Mouse (Mus musculus): ENCODE measurements around the gene Spata13. TPM values are rescaled to one million over a fixed set of nuclear protein-coding genes. Genes with fewer than 3 reads are reported as not detected.

Spata13 gene
- total and polyA plus RNA-seq, 2 experiments from 2014 or later, result 13.9 to 50.9 TPM

- peak overlapping the region; percentile 43 for H3K27ac ChIP-seq (ENCODE audit: low read depth)
- TF ChIP-seq EP300 (IDR thresholded peaks at IDR 0.05; ENCODE audit: low read depth) (no peak), CTCF (IDR thresholded peaks at IDR 0.05; ENCODE audit: low read depth) (no peak)
- DNase-seq (ENCODE audit: low spot score), result no peak
- H3K9me3 ChIP-seq (replicated peaks; ENCODE audit: control insufficient read depth, low read length), result no peaks in the 10 kb centered on the region
- H3K9ac ChIP-seq (replicated peaks; ENCODE audit: low read depth, low read length), result no peak overlapping the region
- WGBS, result 50% methylated on average over 7 of the region's 7 CpGs
- H3K4me3 ChIP-seq (ENCODE audit: low read depth, low read length), result no peak overlapping the region
- H3K4me2 ChIP-seq (ENCODE audit: low read depth, low read length), result no peak overlapping the region
- H3K36me3 ChIP-seq (replicated peaks; ENCODE audit: control insufficient read depth, insufficient read depth, low read length), result peaks cover 50% of the 10 kb centered on the region
- peaks cover 24% of the 10 kb centered on the region for H3K4me1 ChIP-seq (ENCODE audit: control insufficient read depth, insufficient read depth)
- no peaks in the 10 kb centered on the region for H3K27me3 ChIP-seq (ENCODE audit: control insufficient read depth, insufficient read depth, low read length)
- ATAC-seq (ENCODE audit: insufficient read depth, low read depth), result no peak
Measured at GRCm38 (mm10) chr14:60762754-60763153, 129.0 kb downstream of the Spata13 start.

DNA sequence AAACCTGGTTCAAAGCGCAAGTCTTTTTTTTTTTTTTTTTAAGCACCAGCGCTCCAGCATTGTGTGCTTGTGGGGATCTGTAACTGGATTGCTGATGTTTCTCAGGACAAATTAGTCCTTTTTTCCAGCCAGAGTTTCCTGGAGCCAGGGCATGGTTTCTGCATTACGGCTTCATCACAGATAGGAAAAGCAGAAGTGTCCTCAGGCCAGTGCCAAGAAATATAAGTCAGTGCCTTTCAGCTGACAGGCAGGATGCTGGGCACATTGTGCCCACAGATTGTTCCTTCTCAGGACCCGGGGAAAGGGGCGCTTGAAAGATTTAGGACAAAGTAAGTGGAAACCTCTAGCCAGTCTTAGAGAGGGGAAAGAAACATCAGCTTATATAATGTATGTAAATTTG lies 129.9 kb downstream of the Spata13 start:
- DNase-seq (ENCODE audit: low spot score) (peak; percentile 20), ATAC-seq (ENCODE audit: insufficient read depth, low read depth) (no peak)
- Histone ChIP-seq H3K9ac (replicated peaks; ENCODE audit: low read depth, low read length) (no peak overlapping the region), H3K9me3 (replicated peaks; ENCODE audit: control insufficient read depth, low read length) (no peaks in the 10 kb centered on the region), H3K4me2 (ENCODE audit: low read depth, low read length) (no peak overlapping the region), H3K27me3 (ENCODE audit: control insufficient read depth, insufficient read depth, low read length) (no peaks in the 10 kb centered on the region), H3K27ac (ENCODE audit: low read depth) (peak overlapping the region; percentile 79; the same call in 1 of the 2 replicates), H3K36me3 (replicated peaks; ENCODE audit: control insufficient read depth, insufficient read depth, low read length) (peaks cover 41% of the 10 kb centered on the region), H3K4me3 (ENCODE audit: low read depth, low read length) (no peak overlapping the region), H3K4me1 (ENCODE audit: control insufficient read depth, insufficient read depth) (peaks cover 24% of the 10 kb centered on the region)
- WGBS, result 59% methylated on average over 5 of the region's 5 CpGs
- TF ChIP-seq CTCF (IDR thresholded peaks at IDR 0.05; ENCODE audit: low read depth), result no peak
- no peak for TF ChIP-seq EP300 (IDR thresholded peaks at IDR 0.05; ENCODE audit: low read depth)

DNA sequence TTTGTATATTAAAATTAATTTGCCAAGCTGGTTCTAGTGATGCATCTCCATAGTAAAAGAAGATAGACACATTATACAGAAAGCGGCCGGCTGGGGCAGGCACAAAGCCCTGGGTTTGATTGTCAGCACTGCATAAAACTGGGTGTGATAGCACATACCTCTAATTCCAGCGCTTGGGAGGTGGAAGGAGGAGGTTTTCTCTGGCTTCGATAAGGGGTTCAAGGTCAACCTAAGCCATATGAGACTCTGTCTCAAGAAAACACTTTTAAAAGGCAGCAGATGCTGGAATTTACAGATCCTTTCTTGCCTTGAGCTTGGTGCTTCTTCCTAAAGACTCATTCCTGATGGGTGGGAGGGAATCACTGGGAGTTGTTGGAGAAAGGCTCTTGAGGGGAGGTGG lies 130.7 kb downstream of the Spata13 start:
- no peak for DNase-seq (ENCODE audit: low spot score)
- Histone ChIP-seq H3K27me3 (ENCODE audit: control insufficient read depth, insufficient read depth, low read length) (no peaks in the 10 kb centered on the region), H3K9me3 (replicated peaks; ENCODE audit: control insufficient read depth, low read length) (no peaks in the 10 kb centered on the region), H3K4me1 (ENCODE audit: control insufficient read depth, insufficient read depth) (peaks cover 24% of the 10 kb centered on the region), H3K27ac (ENCODE audit: low read depth) (peak overlapping the region; percentile 79), H3K9ac (replicated peaks; ENCODE audit: low read depth, low read length) (no peak overlapping the region), H3K36me3 (replicated peaks; ENCODE audit: control insufficient read depth, insufficient read depth, low read length) (peaks cover 33% of the 10 kb centered on the region), H3K4me2 (ENCODE audit: low read depth, low read length) (no peak overlapping the region), H3K4me3 (ENCODE audit: low read depth, low read length) (no peak overlapping the region)
- no peak for ATAC-seq (ENCODE audit: insufficient read depth, low read depth)
- no peak for TF ChIP-seq EP300 (IDR thresholded peaks at IDR 0.05; ENCODE audit: low read depth)
- TF ChIP-seq CTCF (IDR thresholded peaks at IDR 0.05; ENCODE audit: low read depth), result no peak
- WGBS, result 43% methylated on average over 4 of the region's 4 CpGs

- no peak for TF ChIP-seq EP300 (IDR thresholded peaks at IDR 0.05; ENCODE audit: low read depth)
- TF ChIP-seq CTCF (IDR thresholded peaks at IDR 0.05; ENCODE audit: low read depth), result no peak
- 66% methylated on average over 2 of the region's 2 CpGs for WGBS
- Histone ChIP-seq H3K9ac (replicated peaks; ENCODE audit: low read depth, low read length) (no peak overlapping the region), H3K9me3 (replicated peaks; ENCODE audit: control insufficient read depth, low read length) (no peaks in the 10 kb centered on the region), H3K27me3 (ENCODE audit: control insufficient read depth, insufficient read depth, low read length) (no peaks in the 10 kb centered on the region), H3K4me1 (ENCODE audit: control insufficient read depth, insufficient read depth) (peaks cover 24% of the 10 kb centered on the region), H3K4me2 (ENCODE audit: low read depth, low read length) (no peak overlapping the region), H3K27ac (ENCODE audit: low read depth) (peak overlapping the region; percentile 79), H3K36me3 (replicated peaks; ENCODE audit: control insufficient read depth, insufficient read depth, low read length) (peaks cover 28% of the 10 kb centered on the region), H3K4me3 (ENCODE audit: low read depth, low read length) (no peak overlapping the region)
- ATAC-seq (ENCODE audit: insufficient read depth, low read depth) (peak; percentile 36), DNase-seq (ENCODE audit: low spot score) (no peak)
Measured at GRCm38 (mm10) chr14:60765025-60765424, 131.2 kb downstream of the Spata13 start.

DNA sequence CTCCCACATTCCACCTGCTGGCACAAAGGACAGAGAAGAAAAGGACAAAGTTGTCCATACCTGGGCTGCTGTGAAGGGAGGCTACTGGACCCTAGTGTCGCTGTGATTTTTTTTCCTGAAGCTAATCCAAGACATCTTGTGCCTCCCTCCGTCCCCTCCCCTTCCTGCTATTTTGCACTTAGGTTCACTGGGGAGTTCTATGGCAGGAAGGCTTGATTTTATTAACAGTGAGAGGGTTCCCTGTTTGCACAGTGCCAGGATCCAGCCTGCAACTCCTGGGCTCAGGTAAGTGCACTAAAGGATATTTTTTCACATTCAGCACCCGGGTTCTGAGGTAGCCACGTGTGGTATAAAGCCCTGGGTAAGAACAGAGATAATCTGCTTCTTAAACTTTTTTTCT lies 134.1 kb downstream of the Spata13 start, which contains the start of gene C1qtnf9:
TSS of gene C1qtnf9 (plus strand) at position 251 of the 400 bp plus-strand sequence.
- Histone ChIP-seq H3K4me1 (ENCODE audit: control insufficient read depth, insufficient read depth) (peaks cover 24% of the 10 kb centered on the region), H3K27ac (ENCODE audit: low read depth) (peak within 1 kb of the TSS; percentile 58), H3K9ac (replicated peaks; ENCODE audit: low read depth, low read length) (no peak within 1 kb of the TSS), H3K36me3 (replicated peaks; ENCODE audit: control insufficient read depth, insufficient read depth, low read length) (no peaks in the 10 kb centered on the region), H3K4me2 (ENCODE audit: low read depth, low read length) (no peak within 1 kb of the TSS), H3K9me3 (replicated peaks; ENCODE audit: control insufficient read depth, low read length) (no peaks in the 10 kb centered on the region), H3K27me3 (ENCODE audit: control insufficient read depth, insufficient read depth, low read length) (no peaks in the 10 kb centered on the region), H3K4me3 (ENCODE audit: low read depth, low read length) (no peak within 1 kb of the TSS)
- no peak for TF ChIP-seq CTCF (IDR thresholded peaks at IDR 0.05; ENCODE audit: low read depth)
- TF ChIP-seq EP300 (IDR thresholded peaks at IDR 0.05; ENCODE audit: low read depth), result no peak
- 55% methylated on average over 4 of the region's 4 CpGs for WGBS
- no peak for DNase-seq (ENCODE audit: low spot score)
- ATAC-seq (ENCODE audit: insufficient read depth, low read depth), result no peak

DNA sequence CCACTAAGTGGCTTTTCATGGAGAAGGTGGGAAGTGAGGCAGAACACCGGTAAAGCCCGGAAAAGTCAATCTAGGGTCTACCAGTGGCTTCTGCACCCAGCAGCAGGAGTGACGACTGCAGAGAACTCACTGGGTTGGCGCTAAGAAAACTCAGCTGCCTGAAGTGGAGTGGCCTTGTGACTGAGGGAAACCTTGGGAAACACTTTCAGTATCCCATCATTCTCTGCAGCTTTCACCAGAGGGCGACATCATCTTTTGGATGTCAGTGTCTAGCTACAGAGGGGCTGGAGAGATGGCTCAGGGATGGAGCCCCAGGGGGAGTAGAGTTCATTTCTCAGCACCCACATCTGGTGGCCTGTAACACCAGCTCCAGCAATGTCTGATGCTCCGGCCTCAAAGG lies 135.5 kb downstream of the Spata13 start:
- H3K9ac ChIP-seq (replicated peaks; ENCODE audit: low read depth, low read length), result no peak overlapping the region
- no peak for ATAC-seq (ENCODE audit: insufficient read depth, low read depth)
- H3K27me3 ChIP-seq (ENCODE audit: control insufficient read depth, insufficient read depth, low read length), result no peaks in the 10 kb centered on the region
- H3K27ac ChIP-seq (ENCODE audit: low read depth), result no peak overlapping the region
- no peak overlapping the region for H3K4me3 ChIP-seq (ENCODE audit: low read depth, low read length)
- H3K36me3 ChIP-seq (replicated peaks; ENCODE audit: control insufficient read depth, insufficient read depth, low read length), result no peaks in the 10 kb centered on the region
- peak; percentile 14 for DNase-seq (ENCODE audit: low spot score)
- no peaks in the 10 kb centered on the region for H3K9me3 ChIP-seq (replicated peaks; ENCODE audit: control insufficient read depth, low read length)
- 42% methylated on average over 6 of the region's 6 CpGs for WGBS
- peaks cover 18% of the 10 kb centered on the region for H3K4me1 ChIP-seq (ENCODE audit: control insufficient read depth, insufficient read depth)
- TF ChIP-seq CTCF (IDR thresholded peaks at IDR 0.05; ENCODE audit: low read depth) (peak; percentile 35; the same call in 1 of the 2 replicates), EP300 (IDR thresholded peaks at IDR 0.05; ENCODE audit: low read depth) (no peak)
- H3K4me2 ChIP-seq (ENCODE audit: low read depth, low read length), result no peak overlapping the region

All from heart, postnatal 0 days (tissue).